Mouse (Mus musculus) lung, postnatal 0 days (tissue): ENCODE results near the gene Hs1bp3. TPM values are rescaled to one million over a fixed set of nuclear protein-coding genes. Genes with fewer than 3 reads are reported as not detected.

Experiments
- ATAC-seq: fragments of 200-750 bp; cut with Nextera tagmentation; 2 replicates; pipeline ENCODE4 v1.8.0; 2017; ENCODE audit warnings: moderate library complexity
- DNase-seq: peaks from one replicate; pipeline ENCODE4 v3.0.0-alpha.2; 2016; ENCODE audit warnings: low spot score
- H3K27ac ChIP-seq: fragments of 300-500 bp; sonication (generic); 2 replicates; pipeline ENCODE4 v1.5.1; 2014; ENCODE audit warnings: antibody characterized with exemption, mild to moderate bottlenecking, low read length, mixed read lengths
- H3K27me3 ChIP-seq: fragments of 300-500 bp; sonication (generic); replicated peaks from 2 replicates; pipeline ENCODE4 v1.6.1; 2014; ENCODE audit warnings: low read length, mixed read lengths; ENCODE audit not compliant: insufficient read depth
- H3K36me3 ChIP-seq: fragments of 300-500 bp; sonication (generic); 2 replicates; pipeline ENCODE4 v1.6.1; 2014; ENCODE audit warnings: low read length, mixed read lengths; ENCODE audit not compliant: insufficient read depth
- H3K4me1 ChIP-seq: fragments of 300-500 bp; sonication (generic); 2 replicates; pipeline ENCODE4 v1.6.1; 2014; ENCODE audit warnings: antibody characterized with exemption, low read depth, low read length, mixed read lengths; ENCODE audit not compliant: insufficient read depth
- H3K4me2 ChIP-seq: fragments of 300-500 bp; sonication (generic); replicated peaks from 2 replicates; pipeline ENCODE4 v1.6.1; 2014; ENCODE audit warnings: low read depth, mild to moderate bottlenecking, low read length, moderate library complexity, mixed read lengths
- H3K4me3 ChIP-seq: fragments of 300-500 bp; sonication (generic); 2 replicates; pipeline ENCODE4 v1.5.1; 2014; ENCODE audit warnings: low read depth, low read length
- H3K9ac ChIP-seq: fragments of 300-500 bp; sonication (generic); replicated peaks from 2 replicates; pipeline ENCODE4 v1.6.1; 2014; ENCODE audit warnings: low read depth, mild to moderate bottlenecking
- H3K9me3 ChIP-seq: fragments of 300-500 bp; sonication (generic); 2 replicates; pipeline ENCODE4 v1.6.1; 2016; ENCODE audit warnings: low read length, mixed read lengths
- CTCF ChIP-seq: IDR thresholded peaks from 2 replicates; pipeline ENCODE4 v1.5.1; 2016; ENCODE audit warnings: antibody characterized with exemption, mild to moderate bottlenecking
- EP300 ChIP-seq: IDR thresholded peaks from 2 replicates; pipeline ENCODE4 v1.6.1; 2016; ENCODE audit warnings: antibody characterized with exemption, mild to moderate bottlenecking, control low read depth
- WGBS: fragments of 180-500 bp; shearing (Covaris S2); extraction: QIAGEN DNeasy Blood & Tissue Kit; methylation state at CpG from one replicate; pipeline ENCODE4 v1.1.7; 2014; 5-methylcytosine and 5-hydroxymethylcytosine counted together
- polyA plus RNA-seq: library from polyadenylated mRNA; unstranded; fragments of >200 nt; fragmentation: Nextera tagmentation; extraction: Ambion mirVana; gene quantifications from 2 replicates; pipeline ENCODE4 v1.2.1, GENCODE M21; 2015

Hs1bp3 gene
- polyA plus RNA-seq, 1 experiment from 2014 or later = 8.7 TPM

DNA sequence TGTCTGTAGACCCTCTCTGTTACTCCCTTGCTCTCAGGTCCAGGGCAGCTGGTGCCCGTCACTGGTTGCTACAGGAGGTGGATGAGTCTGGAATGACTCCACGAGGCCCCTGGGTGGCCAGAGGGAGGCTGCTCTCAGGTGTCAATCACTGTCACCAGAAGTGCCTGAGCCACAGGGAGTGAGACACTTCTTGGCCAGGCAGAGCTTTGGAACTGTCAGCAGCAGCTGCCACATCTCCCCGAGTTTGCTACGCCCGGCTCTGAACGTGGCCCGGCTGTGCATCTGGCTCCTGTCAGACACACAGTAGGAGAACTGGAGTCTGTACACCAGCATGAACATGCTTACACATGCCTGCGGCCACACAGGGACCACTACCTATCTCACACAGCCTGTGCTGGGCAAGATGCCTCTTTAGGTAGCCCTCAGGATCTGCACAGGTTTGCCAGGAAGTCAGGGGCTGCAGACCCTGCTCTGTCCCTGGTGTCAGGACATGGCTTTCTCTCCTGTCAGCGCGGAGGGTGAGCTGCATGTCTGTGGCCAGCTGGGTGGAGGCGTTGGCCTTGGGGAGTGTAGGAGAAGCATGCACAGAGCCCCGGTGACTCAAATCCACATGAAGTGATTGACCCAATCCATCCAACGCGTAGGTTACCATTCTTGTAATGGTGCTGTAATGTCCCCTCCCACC lies 18.4 kb downstream of the Hs1bp3 start:
- WGBS = 49% methylated on average over 14 of the region's 14 CpGs
- Histone ChIP-seq H3K4me3 (no peak overlapping the region), H3K36me3 (0 out of 2 replicates have a peak, but pooled peaks cover 5% of the 10 kb centered on the region), H3K4me1 (peaks cover 7% of the 10 kb centered on the region), H3K9ac (no peak overlapping the region), H3K27me3 (no peaks in the 10 kb centered on the region), H3K9me3 (no peaks in the 10 kb centered on the region), H3K4me2 (no peak overlapping the region), H3K27ac (0 out of 2 replicates have a peak overlapping the region, but pooled peaks have one; percentile 40)
- TF ChIP-seq CTCF (no peak), EP300 (no peak)
- ATAC-seq = peak; percentile 76
- peak; percentile 75 for DNase-seq

- no peaks in the 10 kb centered on the region for H3K9me3 ChIP-seq
- no peak overlapping the region for H3K4me2 ChIP-seq
- ATAC-seq = no peak
- H3K27ac ChIP-seq = 0 out of 2 replicates have a peak overlapping the region, but pooled peaks have one; percentile 40
- no peak overlapping the region for H3K9ac ChIP-seq
- TF ChIP-seq EP300 (no peak), CTCF (no peak)
- H3K27me3 ChIP-seq = no peaks in the 10 kb centered on the region
- H3K4me1 ChIP-seq = peaks cover 6% of the 10 kb centered on the region
- 0 out of 2 replicates have a peak, but pooled peaks cover 5% of the 10 kb centered on the region for H3K36me3 ChIP-seq
- DNase-seq = no peak
- 50% methylated on average over 5 of the region's 5 CpGs for WGBS
- H3K4me3 ChIP-seq = no peak overlapping the region
Observed at GRCm38 (mm10) chr12:8332174-8332542, 18.9 kb downstream of the Hs1bp3 start.

DNA sequence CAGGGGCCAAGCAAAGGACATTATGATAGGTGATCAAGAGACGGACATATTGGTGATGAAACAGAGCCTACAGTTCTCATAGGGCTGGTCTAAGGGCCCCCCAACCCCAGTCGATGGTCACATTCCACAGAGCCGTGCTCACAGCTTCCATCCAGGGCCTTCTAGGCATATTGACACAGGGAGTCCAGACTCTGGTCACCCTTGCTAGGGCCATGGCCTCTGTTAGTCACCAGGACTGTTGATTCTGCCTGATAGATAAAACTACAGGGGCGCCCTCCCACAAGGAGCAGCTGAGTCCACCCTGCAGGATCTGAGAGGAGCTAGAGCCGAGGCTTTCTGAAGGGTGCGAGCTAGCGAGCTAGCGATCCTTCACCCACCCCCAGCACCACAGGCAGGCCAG lies 20.4 kb downstream of the Hs1bp3 start:
- no peak for ATAC-seq
- Histone ChIP-seq H3K4me3 (no peak overlapping the region), H3K9me3 (no peaks in the 10 kb centered on the region), H3K36me3 (0 out of 2 replicates have a peak, but pooled peaks cover 8% of the 10 kb centered on the region), H3K27me3 (no peaks in the 10 kb centered on the region), H3K4me1 (peaks cover 9% of the 10 kb centered on the region; the same call in 1 of the 2 replicates), H3K9ac (no peak overlapping the region), H3K27ac (no peak overlapping the region), H3K4me2 (no peak overlapping the region)
- WGBS = 73% methylated on average over 8 of the region's 8 CpGs
- no peak for TF ChIP-seq EP300
- no peak for TF ChIP-seq CTCF
- DNase-seq = no peak

DNA sequence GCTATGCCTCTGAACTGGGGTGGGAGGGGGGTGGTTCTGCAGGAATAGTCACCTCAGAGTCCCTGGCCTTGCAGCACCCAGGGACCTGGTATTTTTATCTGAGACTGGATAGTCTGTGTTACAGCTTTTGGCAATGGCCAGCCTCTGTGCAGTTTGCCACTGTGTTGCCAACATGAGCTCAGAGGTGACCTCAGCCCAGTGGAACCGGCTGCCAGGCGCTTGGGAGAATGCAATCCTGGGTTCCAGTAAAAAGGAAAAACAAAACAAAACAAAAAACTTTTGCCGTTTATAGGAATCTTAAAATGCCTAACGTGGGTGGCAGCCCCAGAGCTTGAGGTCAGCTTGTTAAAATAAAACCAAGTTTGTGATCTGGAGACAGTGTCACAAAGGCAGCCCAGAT lies 21.0 kb downstream of the Hs1bp3 start:
- Histone ChIP-seq H3K4me3 (no peak overlapping the region), H3K27me3 (no peaks in the 10 kb centered on the region), H3K4me1 (peaks cover 9% of the 10 kb centered on the region; the same call in 1 of the 2 replicates), H3K4me2 (no peak overlapping the region), H3K36me3 (0 out of 2 replicates have a peak, but pooled peaks cover 3% of the 10 kb centered on the region), H3K9me3 (no peaks in the 10 kb centered on the region), H3K27ac (no peak overlapping the region), H3K9ac (no peak overlapping the region)
- WGBS = 66% methylated on average over 4 of the region's 4 CpGs
- ATAC-seq = no peak
- DNase-seq = no peak
- TF ChIP-seq EP300 (no peak), CTCF (no peak)

- H3K27ac ChIP-seq = no peak overlapping the region
- H3K4me2 ChIP-seq = no peak overlapping the region
- H3K9ac ChIP-seq = no peak overlapping the region
- no peak for DNase-seq
- H3K4me3 ChIP-seq = no peak overlapping the region
- WGBS = 81% methylated on average over 2 of the region's 2 CpGs
- H3K27me3 ChIP-seq = no peaks in the 10 kb centered on the region
- H3K36me3 ChIP-seq = 0 out of 2 replicates have a peak, but pooled peaks cover 2% of the 10 kb centered on the region
- TF ChIP-seq EP300 (no peak), CTCF (no peak)
- peaks cover 9% of the 10 kb centered on the region; the same call in 1 of the 2 replicates for H3K4me1 ChIP-seq
- ATAC-seq = no peak
- no peaks in the 10 kb centered on the region for H3K9me3 ChIP-seq
Observed at GRCm38 (mm10) chr12:8335503-8335902, 22.3 kb downstream of the Hs1bp3 start.

- Histone ChIP-seq H3K4me2 (no peak overlapping the region), H3K27ac (no peak overlapping the region), H3K9me3 (no peaks in the 10 kb centered on the region), H3K36me3 (peaks cover 3% of the 10 kb centered on the region; the same call in 1 of the 2 replicates), H3K9ac (no peak overlapping the region), H3K4me1 (peaks cover 9% of the 10 kb centered on the region; the same call in 1 of the 2 replicates), H3K27me3 (no peaks in the 10 kb centered on the region), H3K4me3 (no peak overlapping the region)
- ATAC-seq = no peak
- TF ChIP-seq EP300 (no peak), CTCF (no peak)
- DNase-seq = no peak
- 79% methylated on average over 10 of the region's 10 CpGs for WGBS
Observed at GRCm38 (mm10) chr12:8336601-8337285, 23.5 kb downstream of the Hs1bp3 start.
